Mouse (Mus musculus) lung, postnatal 25 days (tissue): ENCODE measurements around the gene 1700012P22Rik.

Experiments used
- DNase-seq: peaks from one replicate; pipeline ENCODE4 v3.0.0; 2022; ENCODE audit warnings: low spot score

The 1700012P22Rik gene

DNA sequence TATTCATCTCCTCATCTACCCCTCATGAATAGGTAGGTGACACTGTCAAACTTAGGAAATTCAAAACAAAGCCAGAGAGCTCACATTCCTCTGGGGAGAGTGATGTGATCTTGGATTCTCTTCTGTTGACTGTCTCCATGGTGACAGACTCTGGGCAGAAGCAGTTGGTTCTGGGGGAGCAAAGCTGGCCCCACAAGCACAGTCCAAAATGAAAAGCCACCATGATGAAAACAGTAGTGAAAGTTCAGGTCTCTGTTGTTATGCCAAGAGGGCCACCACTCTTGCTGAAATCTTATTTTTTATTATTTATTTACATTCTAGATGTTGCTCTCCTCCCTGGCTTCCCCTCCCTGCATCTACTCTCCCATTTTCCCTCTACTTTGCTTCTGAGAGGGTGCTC is at the start of gene 1700012P22Rik:
Gene 1700012P22Rik (minus strand): TSS at position 101 of the 400 bp plus-strand sequence.
- no peak for DNase-seq

DNA sequence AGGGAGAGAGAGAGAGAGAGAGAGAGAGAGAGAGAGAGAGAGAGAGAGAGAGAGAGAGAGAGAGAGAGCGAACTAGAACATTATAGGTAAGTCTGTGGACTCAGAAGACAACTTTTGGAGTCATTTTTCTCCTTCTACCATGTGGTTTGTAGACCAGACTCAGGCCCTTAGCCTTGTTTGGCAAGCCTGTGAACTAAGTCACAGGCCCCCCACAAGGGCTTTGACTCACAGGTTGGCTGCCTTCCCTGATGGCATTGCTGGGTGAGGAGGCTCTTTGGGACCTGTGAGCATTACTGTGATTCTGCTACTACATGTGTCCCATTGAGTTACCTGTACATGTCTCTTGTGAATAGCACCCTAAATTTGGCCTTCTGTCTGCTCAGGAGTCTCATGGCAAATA is 29.5 kb upstream of the 1700012P22Rik start:
- no peak for DNase-seq

GRCm38 (mm10) chr4:144465206-144465605 is 26.6 kb upstream of the 1700012P22Rik start:
- no peak for DNase-seq

DNA sequence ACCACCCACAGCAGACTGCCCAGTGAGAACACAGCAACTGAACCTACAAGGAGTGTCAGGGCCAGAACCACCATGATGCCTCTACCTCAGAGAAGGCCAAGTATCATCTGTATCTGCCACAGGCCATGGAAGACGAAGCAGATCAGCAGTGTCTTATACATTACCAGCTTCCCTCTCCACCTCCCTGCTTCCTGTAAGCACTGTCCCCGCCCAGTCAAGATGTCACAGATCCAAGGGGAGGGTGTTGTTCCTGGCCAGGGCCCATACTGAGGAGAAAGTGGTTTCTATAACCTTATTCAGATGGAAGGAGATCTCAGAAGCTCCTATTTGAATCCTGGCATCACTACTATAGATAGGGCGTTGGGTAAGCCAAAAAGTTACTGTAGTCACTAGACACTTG is 25.1 kb upstream of the 1700012P22Rik start, which contains the start of gene Aadacl3:
Gene Aadacl3 (minus strand): TSS at position 101 of the 400 bp plus-strand sequence.
- DNase-seq, result no peak

GRCm38 (mm10) chr4:144453217-144453616 is 14.6 kb upstream of the 1700012P22Rik start, which contains the start of gene Gm9944:
Gm9944 (minus strand) TSS chr4:144453317.
- no peak for DNase-seq

DNA sequence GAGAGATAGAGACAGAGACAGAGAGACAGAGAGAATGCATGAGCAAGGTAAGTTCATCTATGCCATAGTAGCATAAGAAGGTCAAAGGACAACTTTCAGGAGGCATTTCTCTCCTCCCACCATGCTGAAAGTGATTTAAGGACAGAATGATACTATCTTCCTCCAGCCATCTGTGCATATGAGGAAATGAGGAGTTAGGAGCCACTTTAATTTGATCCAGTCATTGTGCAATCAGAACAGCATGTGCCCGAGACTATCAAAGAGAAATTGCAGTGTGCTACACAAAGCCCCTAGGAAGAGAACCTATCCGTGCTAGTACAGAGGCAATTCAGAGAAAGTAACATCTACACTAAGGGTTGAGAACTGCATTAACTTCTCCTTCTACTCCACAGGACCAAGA is 10.0 kb upstream of the 1700012P22Rik start:
- DNase-seq, result no peak

GRCm38 (mm10) chr4:144441582-144441981 is 3.0 kb upstream of the 1700012P22Rik start:
- DNase-seq, result no peak

- DNase-seq, result no peak
Observed at GRCm38 (mm10) chr4:144441095-144441494, 2.5 kb upstream of the 1700012P22Rik start.

DNA sequence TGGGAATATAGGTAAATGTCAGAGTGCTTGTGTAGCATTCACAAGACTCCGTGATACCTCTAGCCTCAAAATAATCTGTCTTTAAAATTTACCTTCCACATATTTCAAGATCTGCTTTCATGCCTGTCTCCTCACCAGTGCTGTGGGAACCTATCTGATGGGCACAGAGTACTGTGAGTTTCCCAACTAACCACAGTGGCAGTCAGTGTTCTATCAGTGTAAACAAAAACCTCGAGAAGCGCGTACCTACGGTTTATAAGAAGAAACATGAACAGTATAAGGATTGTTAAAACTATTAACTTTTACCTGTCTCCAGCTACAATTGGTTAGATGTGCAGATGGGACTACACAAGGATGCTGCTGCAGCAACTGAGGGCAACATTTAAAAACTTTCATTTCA is 5.4 kb downstream of the 1700012P22Rik start:
- no peak for DNase-seq

DNA sequence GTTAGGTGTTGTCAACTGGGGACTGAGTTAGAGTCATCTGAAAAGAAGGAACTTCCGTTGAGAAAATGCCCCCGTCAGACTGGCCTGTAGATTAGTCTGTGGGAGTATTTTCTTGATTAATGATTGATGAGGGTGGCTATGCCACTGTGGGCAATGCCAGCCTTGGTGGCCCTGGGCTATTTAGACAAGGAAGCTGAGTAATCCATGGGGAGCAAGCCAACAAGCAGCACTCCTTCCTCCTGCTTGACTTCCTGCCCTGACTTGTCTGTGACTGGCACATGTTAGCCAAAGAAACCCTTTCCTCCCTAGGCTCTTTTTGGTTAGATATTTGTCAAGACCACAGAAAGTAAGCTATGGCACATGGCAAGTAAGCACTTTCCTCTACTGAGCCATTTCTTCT is 7.8 kb downstream of the 1700012P22Rik start:
- no peak for DNase-seq

GRCm38 (mm10) chr4:144428868-144429267 is 9.7 kb downstream of the 1700012P22Rik start:
- DNase-seq, result no peak

DNA sequence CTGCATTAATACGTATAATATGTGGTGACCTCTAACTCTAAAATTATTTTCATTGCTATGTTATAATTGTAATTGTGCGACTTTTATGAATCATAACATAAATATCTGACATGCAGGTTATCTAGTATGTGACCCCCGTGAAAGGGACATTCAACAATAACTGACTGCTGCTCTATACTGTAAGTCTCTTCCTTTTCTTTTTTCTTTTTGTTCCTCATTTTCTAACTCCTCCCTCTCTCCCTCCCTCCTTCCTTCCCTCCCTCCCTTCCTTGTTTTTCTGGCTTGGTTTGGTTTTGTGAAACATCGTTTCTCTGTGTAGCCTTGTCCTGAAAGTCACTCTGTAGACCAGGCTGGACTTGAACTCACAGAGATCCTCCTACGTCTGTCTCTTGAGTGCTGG is 14.0 kb downstream of the 1700012P22Rik start:
- no peak for DNase-seq

DNA sequence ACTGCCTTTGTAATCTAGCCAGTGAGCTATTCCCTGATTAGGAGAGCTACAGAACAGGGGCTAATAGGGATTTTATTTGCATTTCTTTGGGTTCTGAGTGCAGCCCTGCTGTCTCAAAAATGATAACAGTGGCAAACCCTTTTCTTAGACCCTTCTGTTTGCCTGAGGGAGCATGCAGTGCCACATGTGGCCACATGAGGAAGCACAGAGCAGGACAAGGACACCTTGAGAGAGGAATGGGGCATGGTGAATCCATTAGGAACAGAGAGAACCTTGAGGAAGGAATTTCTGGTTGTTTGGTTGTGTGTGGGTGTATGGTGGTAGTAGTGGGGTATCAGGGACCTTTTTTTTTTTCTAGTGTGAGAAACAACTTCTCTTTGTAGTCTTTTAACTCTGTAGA is 17.9 kb downstream of the 1700012P22Rik start:
- no peak for DNase-seq

GRCm38 (mm10) chr4:144408290-144408689 is 30.3 kb downstream of the 1700012P22Rik start, which contains the start of gene Pramef12:
Pramef12 (minus strand) TSS chr4:144408464.
- DNase-seq, result no peak

GRCm38 (mm10) chr4:144406261-144406660 is 32.3 kb downstream of the 1700012P22Rik start:
- DNase-seq, result no peak

- DNase-seq, result peak; percentile 10
Observed at GRCm38 (mm10) chr4:144404456-144405086, 34.0 kb downstream of the 1700012P22Rik start.

DNA sequence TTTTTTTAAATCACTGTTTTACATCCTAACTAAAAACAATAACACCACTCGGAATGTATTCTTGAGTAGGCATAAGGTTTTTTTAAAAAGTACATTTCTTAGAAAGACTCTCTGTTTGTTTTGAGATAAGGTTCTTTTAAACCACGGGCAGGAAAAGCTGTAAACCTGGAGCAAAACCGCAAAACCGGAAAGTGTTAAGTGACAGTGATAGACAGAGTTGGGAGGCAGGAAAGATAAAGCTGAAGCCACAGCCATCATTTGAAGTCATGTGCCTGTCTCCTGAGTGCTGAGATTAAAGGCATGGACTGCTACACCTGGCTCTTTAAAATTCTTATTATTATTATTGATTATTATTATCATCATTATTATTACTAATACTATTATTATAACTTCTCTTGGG is 35.9 kb downstream of the 1700012P22Rik start:
- no peak for DNase-seq

- no peak for DNase-seq
Observed at GRCm38 (mm10) chr4:144396316-144396715, 42.3 kb downstream of the 1700012P22Rik start.

GRCm38 (mm10) chr4:144377911-144378310 is 60.7 kb downstream of the 1700012P22Rik start, which contains the start of gene Pramef20:
Pramef20 (minus strand) TSS chr4:144377933.
- DNase-seq, result no peak
